In the genomic region with DNA sequence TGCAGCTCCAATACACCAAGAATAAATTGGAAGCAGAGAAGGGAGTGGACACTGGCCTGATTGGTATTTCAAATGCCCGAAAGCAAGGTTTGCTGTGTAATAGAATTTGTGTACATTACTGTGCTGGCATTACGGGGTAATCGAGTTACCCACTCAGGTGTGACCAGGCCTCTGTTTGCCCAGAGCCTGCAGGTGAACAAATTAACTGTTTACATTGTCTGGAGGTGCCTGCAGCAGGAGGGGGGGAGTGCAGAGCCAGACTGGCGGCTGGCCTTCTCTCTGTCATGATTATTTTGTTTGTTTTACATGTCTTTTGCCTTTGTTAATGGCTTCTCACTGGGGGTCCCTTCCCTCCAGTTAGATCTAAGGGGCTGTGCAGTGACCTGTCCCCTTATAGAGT, we compare ENCODE assay signal across 11 mouse cellular contexts. TPM values are rescaled to one million over a fixed set of nuclear protein-coding genes. Genes with fewer than 3 reads are reported as not detected.
DNase-seq lines count a peak whose midpoint lies in the region; ATAC-seq lines count a peak whose summit lies in the region.
"Had no signal": no experiment of that assay in that cellular context is flagged by ENCODE, and none has a peak within 500 bp of the region (broad histone marks: within the 10 kb centered on the region; RNA-seq: fewer than 3 reads in every experiment).

No protein-coding gene starts in this region.

- DNase-seq in lung, postnatal 14 days = no peak
- DNase-seq in hindbrain, embryonic 14.5 days (ENCODE audit: low spot score) = peak; percentile 26
- no peak for DNase-seq in frontal cortex, postnatal 36 days (ENCODE audit: low spot score in 2 of 2)
- DNase-seq in layer of hippocampus, adult 9-10 months (ENCODE audit: low spot score) = no peak
- DNase-seq: cerebellum, postnatal 36 days; heart, adult 11 months had no signal

- H3K9ac ChIP-seq in lung, embryonic 16.5 days (ENCODE audit: low read length) = no peak overlapping the region
- 0 out of 2 replicates have a peak overlapping the region, but pooled peaks have one; percentile 9 for H3K9ac ChIP-seq in hindbrain, embryonic 14.5 days
- no peak overlapping the region for H3K9ac ChIP-seq in kidney, embryonic 16.5 days (replicated peaks; ENCODE audit: low read length)
- no peak overlapping the region for H3K9ac ChIP-seq in stomach, embryonic 14.5 days (replicated peaks; ENCODE audit: low read depth, low read length)
- H3K9ac ChIP-seq: limb, embryonic 13.5 days; midbrain, embryonic 12.5 days had no signal

- no peak overlapping the region for H3K4me3 ChIP-seq in lung, embryonic 16.5 days (ENCODE audit: low read length)
- H3K4me3 ChIP-seq in hindbrain, embryonic 14.5 days (replicated peaks; ENCODE audit: low read length) = no peak overlapping the region
- H3K4me3 ChIP-seq in kidney, embryonic 16.5 days (ENCODE audit: low read length) = no peak overlapping the region
- no peak overlapping the region for H3K4me3 ChIP-seq in stomach, embryonic 14.5 days (ENCODE audit: low read depth, low read length)
- H3K4me3 ChIP-seq: limb, embryonic 13.5 days; midbrain, embryonic 12.5 days had no signal

- H3K27ac ChIP-seq in lung, embryonic 16.5 days (ENCODE audit: low read length) = no peak overlapping the region; the same call in 1 of the 2 replicates
- peak overlapping the region; percentile 58; the same call in 1 of the 2 replicates for H3K27ac ChIP-seq in hindbrain, embryonic 14.5 days
- H3K27ac ChIP-seq in kidney, embryonic 16.5 days (ENCODE audit: low read length) = peak overlapping the region; percentile 78
- no peak overlapping the region for H3K27ac ChIP-seq in stomach, embryonic 14.5 days (ENCODE audit: low read length)
- H3K27ac ChIP-seq: limb, embryonic 13.5 days; midbrain, embryonic 12.5 days had no signal

- H3K9me3 ChIP-seq in lung, embryonic 16.5 days (ENCODE audit: control insufficient read depth, low read length) = no peaks in the 10 kb centered on the region
- no peaks in the 10 kb centered on the region for H3K9me3 ChIP-seq in hindbrain, embryonic 14.5 days (ENCODE audit: control insufficient read depth, low read length)
- H3K9me3 ChIP-seq in kidney, embryonic 16.5 days (ENCODE audit: low read length) = no peaks in the 10 kb centered on the region
- H3K9me3 ChIP-seq in stomach, embryonic 14.5 days (ENCODE audit: control insufficient read depth, low read depth, low read length) = no peaks in the 10 kb centered on the region
- H3K9me3 ChIP-seq: limb, embryonic 13.5 days; midbrain, embryonic 12.5 days had no signal

- no peak overlapping the region for H3K4me2 ChIP-seq in lung, embryonic 16.5 days (ENCODE audit: low read depth, low read length)
- H3K4me2 ChIP-seq in hindbrain, embryonic 14.5 days (replicated peaks) = no peak overlapping the region
- H3K4me2 ChIP-seq in kidney, embryonic 16.5 days (replicated peaks; ENCODE audit: low read depth, low read length) = no peak overlapping the region
- no peak overlapping the region for H3K4me2 ChIP-seq in stomach, embryonic 14.5 days (replicated peaks; ENCODE audit: low read depth, low read length)
- H3K4me2 ChIP-seq: limb, embryonic 13.5 days; midbrain, embryonic 12.5 days had no signal

- peaks cover 3% of the 10 kb centered on the region; the same call in 1 of the 2 replicates for H3K27me3 ChIP-seq in lung, embryonic 16.5 days (ENCODE audit: control insufficient read depth, insufficient read depth, low read depth, low read length)
- no peaks in the 10 kb centered on the region for H3K27me3 ChIP-seq in hindbrain, embryonic 14.5 days (ENCODE audit: control insufficient read depth, insufficient read depth, low read length)
- H3K27me3 ChIP-seq in kidney, embryonic 16.5 days (ENCODE audit: insufficient read depth, low read length) = no peaks in the 10 kb centered on the region
- H3K27me3 ChIP-seq in stomach, embryonic 14.5 days (ENCODE audit: control insufficient read depth, insufficient read depth, low read length) = no peaks in the 10 kb centered on the region

- 32% methylated on average over 4 of the region's 4 CpGs for WGBS in lung, embryonic 16.5 days
- WGBS in hindbrain, embryonic 14.5 days = 19% methylated on average over 4 of the region's 4 CpGs
- WGBS in kidney, embryonic 16.5 days = 33% methylated on average over 4 of the region's 4 CpGs
- 46% methylated on average over 4 of the region's 4 CpGs for WGBS in stomach, embryonic 14.5 days

- no peaks in the 10 kb centered on the region for H3K36me3 ChIP-seq in lung, embryonic 16.5 days (ENCODE audit: control insufficient read depth, insufficient read depth, low read length)
- no peaks in the 10 kb centered on the region for H3K36me3 ChIP-seq in hindbrain, embryonic 14.5 days (replicated peaks; ENCODE audit: control insufficient read depth, insufficient read depth)
- no peaks in the 10 kb centered on the region for H3K36me3 ChIP-seq in kidney, embryonic 16.5 days (ENCODE audit: insufficient read depth, low read length)
- H3K36me3 ChIP-seq in stomach, embryonic 14.5 days (ENCODE audit: control insufficient read depth, insufficient read depth, low read length) = no peaks in the 10 kb centered on the region
- H3K36me3 ChIP-seq: limb, embryonic 13.5 days; midbrain, embryonic 12.5 days had no signal

- ATAC-seq in lung, embryonic 16.5 days (ENCODE audit: low read depth) = peak; percentile 54; the same call in 1 of the 2 replicates
- ATAC-seq in hindbrain, embryonic 14.5 days (ENCODE audit: low FRiP score) = no peak
- peak; percentile 62 for ATAC-seq in kidney, embryonic 16.5 days (ENCODE audit: low FRiP score, low TSS enrichment)
- ATAC-seq in stomach, embryonic 14.5 days (ENCODE audit: insufficient number of reproducible peaks, insufficient read depth, low FRiP score, low read depth) = peak; percentile 72; the same call in 1 of the 2 replicates

- peaks cover 10% of the 10 kb centered on the region for H3K4me1 ChIP-seq in lung, embryonic 16.5 days (replicated peaks; ENCODE audit: control insufficient read depth, insufficient read depth, low read length)
- H3K4me1 ChIP-seq in hindbrain, embryonic 14.5 days (replicated peaks; ENCODE audit: control insufficient read depth, insufficient read depth, low read length) = peaks cover 48% of the 10 kb centered on the region
- H3K4me1 ChIP-seq in kidney, embryonic 16.5 days (ENCODE audit: insufficient read depth, low read length) = peaks cover 63% of the 10 kb centered on the region
- H3K4me1 ChIP-seq in stomach, embryonic 14.5 days (ENCODE audit: control insufficient read depth, insufficient read depth, low read length) = no peaks in the 10 kb centered on the region

RNA-seq across cellular contexts. Expression of a gene that starts 44.7 kb away (rescaled TPM):
- polyA plus RNA-seq in lung, embryonic 16.5 days (2015; fragmentation: Nextera tagmentation; extraction: Ambion mirVana) = 15.4 and 16.6 TPM in 2 replicates
- 37.9 and 42.5 TPM in 2 replicates for polyA plus RNA-seq in hindbrain, embryonic 14.5 days (2014; fragmentation: Nextera tagmentation; extraction: Ambion mirVana)
- 20.1 and 21.8 TPM in 2 replicates for polyA plus RNA-seq in kidney, embryonic 16.5 days (2015; fragmentation: Nextera tagmentation; extraction: Ambion mirVana)
- polyA plus RNA-seq in stomach, embryonic 14.5 days (2014; fragmentation: Nextera tagmentation; extraction: Ambion mirVana) = 8.3 and 9.6 TPM in 2 replicates

RNA-seq across cellular contexts. Expression of a gene that starts 56.3 kb away (rescaled TPM):
- polyA plus RNA-seq in lung, embryonic 16.5 days (2015; fragmentation: Nextera tagmentation; extraction: Ambion mirVana) = 100 and 102 TPM in 2 replicates
- polyA plus RNA-seq in hindbrain, embryonic 14.5 days (2014; fragmentation: Nextera tagmentation; extraction: Ambion mirVana) = 52.5 and 57.7 TPM in 2 replicates
- 109 and 121 TPM in 2 replicates for polyA plus RNA-seq in kidney, embryonic 16.5 days (2015; fragmentation: Nextera tagmentation; extraction: Ambion mirVana)
- 100 and 105 TPM in 2 replicates for polyA plus RNA-seq in stomach, embryonic 14.5 days (2014; fragmentation: Nextera tagmentation; extraction: Ambion mirVana)

Comparison
In these comparisons a context has a peak if more than half of its experiments do, and no peak if none do; other contexts are left out.
1. H3K27ac ChIP-seq: peak in hindbrain, embryonic 14.5 days (single experiment) and kidney, embryonic 16.5 days (single experiment); none in lung, embryonic 16.5 days (single experiment) and stomach, embryonic 14.5 days (single experiment).